Mouse (Mus musculus) lung, postnatal 4 days (tissue): ENCODE data around the gene Flg.

Source experiments
- DNase-seq, 2 experiments: peaks; one replicate each; pipeline ENCODE4 v3.0.0; 2021

Flg gene

GRCm38 (mm10) chr3:93273223-93273622 lies at the start of gene Flg:
Gene Flg, plus strand, starts transcription at chr3:93273523.
- DNase-seq = no peak

- DNase-seq = no peak
Measured at GRCm38 (mm10) chr3:93297542-93297941, 24.2 kb downstream of the Flg start.

GRCm38 (mm10) chr3:93299832-93300231 lies 26.5 kb downstream of the Flg start:
- DNase-seq = no peak

GRCm38 (mm10) chr3:93301896-93302295 lies 28.6 kb downstream of the Flg start:
- no peak for DNase-seq

- no peak for DNase-seq
Measured at GRCm38 (mm10) chr3:93306142-93306541, 32.8 kb downstream of the Flg start.

GRCm38 (mm10) chr3:93311371-93311770 lies 38.0 kb downstream of the Flg start:
- DNase-seq = no peak

- DNase-seq = no peak
Measured at GRCm38 (mm10) chr3:93314388-93314787, 41.1 kb downstream of the Flg start.

- DNase-seq = no peak
Measured at GRCm38 (mm10) chr3:93319449-93319848, 46.1 kb downstream of the Flg start, which contains the start of gene Hrnr. Gene Hrnr, plus strand, starts transcription at chr3:93319749.

GRCm38 (mm10) chr3:93337749-93338148 lies 64.4 kb downstream of the Flg start:
- no peak for DNase-seq

- DNase-seq = no peak
Measured at GRCm38 (mm10) chr3:93340021-93340420, 66.7 kb downstream of the Flg start.
